Mouse (Mus musculus) E14TG2a.4 (cell line): ENCODE data around the gene Klf12.
"Not testable (repeated sequence)": the region's sequence is repeated elsewhere in the genome, so short reads cannot be mapped to it uniquely, and the experiment has no call there.

ENCODE experiments used
- H3K27me3 ChIP-seq: 2 replicates; pipeline ENCODE4 v1.6.1; 2014; ENCODE audit warnings: low read length, control low read depth; ENCODE audit not compliant: insufficient read depth
- H3K36me3 ChIP-seq: 2 replicates; pipeline ENCODE4 v1.6.1; 2014; ENCODE audit warnings: low read length, control low read depth; ENCODE audit not compliant: insufficient read depth
- H3K4me1 ChIP-seq: replicated peaks from 2 replicates; pipeline ENCODE4 v1.6.1; 2014; ENCODE audit warnings: low read depth, low read length, control low read depth
- H3K4me3 ChIP-seq: replicated peaks from 2 replicates; pipeline ENCODE4 v1.5.1; 2014; ENCODE audit warnings: mild to moderate bottlenecking, low read length
- H3K9me3 ChIP-seq: 2 replicates; pipeline ENCODE4 v1.6.1; 2014; ENCODE audit warnings: low read length, control low read depth
- CTCF ChIP-seq: conservative IDR thresholded peaks from 2 replicates; pipeline ENCODE4 v1.5.1; 2014; ENCODE audit warnings: low read length
- NANOG ChIP-seq: IDR thresholded peaks from 2 replicates; pipeline ENCODE4 v1.6.1; 2014; ENCODE audit warnings: borderline replicate concordance, low read length, mixed read lengths
- POU5F1 ChIP-seq: IDR thresholded peaks from 2 replicates; pipeline ENCODE4 v1.6.1; 2014; ENCODE audit warnings: low read length, borderline replicate concordance

The Klf12 gene

GRCm38 (mm10) chr14:99894708-99895383 lies 389.6 kb downstream of the Klf12 start:
- no peaks in the 10 kb centered on the region for H3K4me1 ChIP-seq
- H3K4me3 ChIP-seq, result no peak overlapping the region
- TF ChIP-seq NANOG, result peak; percentile 44; the same call in 1 of the 2 replicates
- no peak for TF ChIP-seq POU5F1
- TF ChIP-seq CTCF, result peak; percentile 83
- no peaks in the 10 kb centered on the region for H3K9me3 ChIP-seq
- no peaks in the 10 kb centered on the region for H3K27me3 ChIP-seq
- no peaks in the 10 kb centered on the region for H3K36me3 ChIP-seq

GRCm38 (mm10) chr14:99894062-99894461 lies 390.4 kb downstream of the Klf12 start:
- no peaks in the 10 kb centered on the region for H3K4me1 ChIP-seq
- H3K36me3 ChIP-seq, result no peaks in the 10 kb centered on the region
- TF ChIP-seq POU5F1, result no peak
- no peak for TF ChIP-seq CTCF
- TF ChIP-seq NANOG, result no peak
- H3K4me3 ChIP-seq, result no peak overlapping the region
- H3K9me3 ChIP-seq, result no peaks in the 10 kb centered on the region
- no peaks in the 10 kb centered on the region for H3K27me3 ChIP-seq

GRCm38 (mm10) chr14:99886503-99886902 lies 398.0 kb downstream of the Klf12 start:
- H3K36me3 ChIP-seq, result no peaks in the 10 kb centered on the region
- no peak overlapping the region for H3K4me3 ChIP-seq
- no peak for TF ChIP-seq NANOG
- H3K4me1 ChIP-seq, result no peaks in the 10 kb centered on the region
- H3K9me3 ChIP-seq, result no peaks in the 10 kb centered on the region
- no peaks in the 10 kb centered on the region for H3K27me3 ChIP-seq

GRCm38 (mm10) chr14:99885562-99885961 lies 398.9 kb downstream of the Klf12 start:
- H3K27me3 ChIP-seq, result no peaks in the 10 kb centered on the region
- no peak overlapping the region for H3K4me3 ChIP-seq
- no peak for TF ChIP-seq CTCF
- no peak for TF ChIP-seq POU5F1
- TF ChIP-seq NANOG, result no peak
- H3K36me3 ChIP-seq, result no peaks in the 10 kb centered on the region
- H3K4me1 ChIP-seq, result no peaks in the 10 kb centered on the region
- no peaks in the 10 kb centered on the region for H3K9me3 ChIP-seq

- no peaks in the 10 kb centered on the region for H3K9me3 ChIP-seq
- H3K4me3 ChIP-seq, result no peak overlapping the region
- H3K4me1 ChIP-seq, result no peaks in the 10 kb centered on the region
- no peaks in the 10 kb centered on the region for H3K36me3 ChIP-seq
- TF ChIP-seq NANOG, result no peak
- no peak for TF ChIP-seq CTCF
- no peak for TF ChIP-seq POU5F1
- no peaks in the 10 kb centered on the region for H3K27me3 ChIP-seq
These were observed 399.4 kb downstream of the Klf12 start for GRCm38 (mm10) chr14:99885128-99885527.

GRCm38 (mm10) chr14:99876791-99877578 lies 407.5 kb downstream of the Klf12 start:
- H3K4me3 ChIP-seq, result no peak overlapping the region
- no peak for TF ChIP-seq POU5F1
- TF ChIP-seq CTCF, result no peak
- TF ChIP-seq NANOG, result no peak

GRCm38 (mm10) chr14:99873725-99874124 lies 410.8 kb downstream of the Klf12 start:
- H3K4me3 ChIP-seq, result no peak overlapping the region
- no peak for TF ChIP-seq POU5F1
- no peak for TF ChIP-seq NANOG
- 0 out of 2 replicates have a peak, but pooled peaks cover 8% of the 10 kb centered on the region for H3K36me3 ChIP-seq
- H3K9me3 ChIP-seq, result peaks cover 7% of the 10 kb centered on the region
- H3K4me1 ChIP-seq, result 0 out of 2 replicates have a peak, but pooled peaks cover 3% of the 10 kb centered on the region
- no peaks in the 10 kb centered on the region for H3K27me3 ChIP-seq

More at GRCm38 (mm10) chr14:99876791-99877578, 407.5 kb downstream of the Klf12 start:
- Histone ChIP-seq H3K36me3 (0 out of 2 replicates have a peak, but pooled peaks cover 8% of the 10 kb centered on the region), H3K4me1 (0 out of 2 replicates have a peak, but pooled peaks cover 3% of the 10 kb centered on the region), H3K27me3 (no peaks in the 10 kb centered on the region), H3K9me3 (peaks cover 7% of the 10 kb centered on the region)

- H3K4me1 ChIP-seq, result no peaks in the 10 kb centered on the region
- no peaks in the 10 kb centered on the region for H3K36me3 ChIP-seq
- no peaks in the 10 kb centered on the region for H3K9me3 ChIP-seq
- no peak for TF ChIP-seq POU5F1
- TF ChIP-seq NANOG, result no peak
- no peak for TF ChIP-seq CTCF
- no peak overlapping the region for H3K4me3 ChIP-seq
- H3K27me3 ChIP-seq, result no peaks in the 10 kb centered on the region
These were observed 428.1 kb downstream of the Klf12 start for GRCm38 (mm10) chr14:99856158-99857011.

- not testable (repeated sequence) for H3K4me1 ChIP-seq, H3K9me3 ChIP-seq, H3K4me3 ChIP-seq, H3K27me3 ChIP-seq, H3K36me3 ChIP-seq
These were observed 430.0 kb downstream of the Klf12 start for GRCm38 (mm10) chr14:99854467-99854807.

GRCm38 (mm10) chr14:99853769-99854466 lies 430.6 kb downstream of the Klf12 start:
- H3K27me3 ChIP-seq, H3K9me3 ChIP-seq, H3K4me1 ChIP-seq, H3K36me3 ChIP-seq, H3K4me3 ChIP-seq: not testable (repeated sequence)
